Mouse (Mus musculus) gonadal fat pad, adult 2 months (tissue): ENCODE results near the gene Fstl5. TPM values are rescaled to one million over a fixed set of nuclear protein-coding genes. Genes with fewer than 3 reads are reported as not detected.
"Not testable (repeated sequence)": the region's sequence is repeated elsewhere in the genome, so short reads cannot be mapped to it uniquely, and the experiment has no call there.

ENCODE experiments used
- DNase-seq: peaks from one replicate; pipeline ENCODE4 v3.0.0-alpha.2; 2012; ENCODE audit warnings: low read depth
- polyA plus RNA-seq: library from polyadenylated mRNA; depleted of rRNA; stranded (reverse); fragments of >200 nt; gene quantifications from 2 replicates; pipeline ENCODE4 v1.2.3, GENCODE M21; 2012; rRNA removed

Gene Fstl5
- not detected in 2 replicates for polyA plus RNA-seq

DNA sequence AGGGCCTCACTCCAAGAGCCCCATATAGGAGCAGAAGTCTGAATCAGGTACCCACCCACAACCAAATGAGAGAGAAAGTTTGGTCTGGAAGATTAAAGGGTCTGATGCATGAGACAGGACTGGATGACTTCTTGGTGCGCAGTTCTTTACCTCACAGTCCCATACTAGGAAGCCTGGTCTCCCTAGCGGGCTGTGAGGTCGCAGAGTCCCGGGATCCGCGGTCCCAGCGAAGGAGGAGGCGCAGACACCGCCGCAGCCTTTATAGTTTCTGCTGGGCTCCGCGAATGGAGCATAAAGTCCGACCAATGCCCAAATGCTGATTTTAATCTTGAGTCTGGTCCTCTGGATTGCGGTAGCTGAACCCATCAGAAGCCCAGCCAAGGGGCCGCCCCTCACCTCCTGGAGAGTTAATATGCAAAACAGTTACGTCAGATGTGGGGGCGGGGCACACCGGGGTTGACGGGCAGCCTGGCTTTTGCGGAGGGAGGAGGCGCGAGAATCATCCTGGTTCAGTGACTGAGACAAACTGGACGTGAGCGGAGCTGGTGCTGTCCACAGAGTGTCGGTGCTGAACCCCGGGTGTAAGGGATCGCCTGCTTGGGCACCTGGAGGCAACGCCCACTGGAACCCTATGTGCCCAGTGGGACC, at the start of gene Fstl5:
Gene Fstl5 (plus strand): TSS at position 211 of the 648 bp plus-strand sequence.
- DNase-seq: no peak

DNA sequence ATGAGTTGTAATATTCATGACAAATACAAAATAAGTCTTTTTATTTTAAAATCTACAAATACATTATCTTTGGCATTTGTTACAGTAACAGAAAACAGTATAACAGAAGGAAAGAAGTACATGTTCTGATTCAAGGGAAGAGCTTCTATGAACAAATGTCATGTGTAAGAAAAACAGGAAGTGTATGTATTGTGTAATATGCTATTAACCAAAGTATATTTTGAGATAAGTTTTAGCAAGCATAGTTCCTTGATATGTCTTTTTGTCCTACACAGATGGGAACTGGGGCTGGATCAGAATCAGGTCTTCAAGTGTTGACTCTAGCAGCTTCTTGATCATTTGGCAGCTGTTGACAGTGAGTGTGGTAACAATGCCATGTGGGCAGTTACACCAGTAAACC, 48.5 kb upstream of the Fstl5 start:
- DNase-seq: no peak

DNA sequence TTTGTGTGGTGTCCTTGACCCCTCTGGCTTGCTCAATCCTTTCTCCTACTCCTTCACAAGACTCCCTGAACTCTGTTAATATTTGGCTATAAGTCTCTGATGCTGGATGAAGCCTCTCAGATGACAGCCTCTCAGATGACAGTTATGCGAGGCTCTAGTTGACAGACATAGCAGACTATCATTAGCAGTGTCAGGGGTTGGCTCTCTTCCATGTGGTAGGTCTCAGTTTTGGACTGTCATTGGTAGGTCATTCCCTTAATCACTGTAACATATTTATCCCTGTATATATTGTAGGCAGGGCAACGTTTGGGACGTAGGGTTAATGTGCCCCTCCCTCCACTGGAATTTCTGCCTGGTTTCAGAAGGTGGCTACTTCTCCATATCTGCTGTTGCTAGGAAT, 22.9 kb upstream of the Fstl5 start:
- no peak for DNase-seq

DNA sequence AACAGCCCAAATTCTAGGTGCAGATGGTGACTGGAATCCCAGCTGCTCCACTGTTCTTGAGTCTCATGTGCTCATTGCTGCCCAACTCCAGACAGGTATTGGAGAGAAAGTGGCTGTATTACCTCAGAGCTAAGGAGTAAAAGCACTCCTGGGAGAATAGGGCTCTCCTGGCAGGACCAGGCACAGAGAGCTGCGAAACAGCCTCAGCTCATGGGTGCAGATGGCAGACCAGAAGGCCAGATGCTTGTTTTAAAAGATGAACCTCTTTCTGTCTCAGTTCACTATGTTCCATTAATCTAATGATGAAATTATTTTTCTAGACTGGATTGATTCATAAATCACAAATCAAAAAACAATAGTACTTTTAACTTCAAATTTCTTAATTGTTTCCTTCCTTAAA, 12.1 kb upstream of the Fstl5 start:
- no peak for DNase-seq

DNA sequence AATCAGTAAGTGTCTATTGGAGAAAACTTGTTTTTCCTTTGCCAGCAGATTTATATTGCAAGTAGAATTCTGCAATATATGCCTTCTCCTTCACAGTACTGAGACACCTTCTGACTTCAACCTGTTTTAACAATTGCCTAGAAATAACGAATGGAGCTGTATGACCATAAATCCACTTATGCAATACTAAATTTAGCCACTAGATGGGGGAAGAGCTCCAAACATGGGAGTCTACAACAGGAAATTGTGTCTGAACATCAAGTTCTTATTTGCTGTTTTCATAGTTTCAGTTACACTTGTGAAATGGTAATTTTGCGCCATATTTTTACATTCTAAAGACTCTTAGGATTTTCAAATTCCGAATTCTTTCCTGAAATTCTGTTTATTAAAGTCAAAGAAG, 6.2 kb upstream of the Fstl5 start:
- DNase-seq: no peak

DNA sequence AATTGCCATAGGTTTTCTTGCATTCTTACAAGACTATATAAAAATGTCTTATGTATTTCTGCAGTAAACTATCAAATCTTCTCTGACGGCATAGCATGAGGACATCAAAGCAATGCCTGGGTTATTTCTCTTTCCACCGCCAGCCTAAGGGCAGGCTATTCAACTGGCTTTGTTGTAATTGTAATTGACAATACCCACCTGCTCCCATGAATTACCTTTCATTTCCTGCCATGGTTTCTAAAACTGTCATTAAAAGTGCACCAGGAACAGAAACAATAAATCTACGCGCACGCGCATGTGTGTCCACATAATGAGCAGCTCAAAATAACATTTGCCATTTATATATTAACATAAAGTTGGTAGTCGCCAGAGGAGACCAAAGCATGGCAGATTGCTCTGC, 1.2 kb upstream of the Fstl5 start:
- DNase-seq: no peak

DNA sequence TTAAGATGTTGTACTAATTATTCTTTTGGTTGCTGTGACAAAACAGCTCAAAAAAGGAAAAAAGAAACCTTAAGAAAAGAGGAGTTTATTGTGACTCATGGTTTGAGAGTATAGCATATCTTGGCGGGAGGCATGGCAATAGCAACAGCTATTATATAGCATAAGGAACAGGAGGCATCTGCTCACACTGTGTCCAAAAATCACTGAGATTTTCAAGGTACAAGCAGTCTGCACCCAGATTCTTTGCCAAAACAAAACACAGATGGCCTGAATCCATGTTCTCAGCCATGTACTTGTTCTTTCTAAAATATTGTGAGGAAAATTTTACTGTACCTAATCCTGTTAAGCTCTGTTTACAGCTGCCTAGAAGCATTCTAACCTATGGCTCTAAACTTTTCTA, 66.4 kb downstream of the Fstl5 start:
- DNase-seq: no peak

DNA sequence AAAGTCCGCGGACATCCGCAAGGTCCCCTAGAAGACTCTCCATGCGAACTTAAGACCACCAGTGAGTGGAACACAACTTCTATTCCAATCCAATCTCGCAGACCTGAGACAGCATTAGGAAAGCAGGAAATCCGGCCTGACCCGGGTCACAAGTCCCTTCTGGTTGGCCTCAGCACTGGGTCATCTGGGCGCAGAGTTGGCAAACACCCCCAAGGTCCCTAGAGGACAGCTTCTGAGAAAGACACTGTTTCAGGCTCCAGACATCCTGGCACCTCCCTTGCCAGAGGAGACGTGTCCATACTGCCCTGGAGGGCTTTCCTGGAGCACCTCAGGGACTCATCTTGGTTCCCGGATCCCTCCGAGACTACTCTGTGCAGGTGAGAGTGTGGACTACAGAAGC, 73.8 kb downstream of the Fstl5 start:
- no peak for DNase-seq

DNA sequence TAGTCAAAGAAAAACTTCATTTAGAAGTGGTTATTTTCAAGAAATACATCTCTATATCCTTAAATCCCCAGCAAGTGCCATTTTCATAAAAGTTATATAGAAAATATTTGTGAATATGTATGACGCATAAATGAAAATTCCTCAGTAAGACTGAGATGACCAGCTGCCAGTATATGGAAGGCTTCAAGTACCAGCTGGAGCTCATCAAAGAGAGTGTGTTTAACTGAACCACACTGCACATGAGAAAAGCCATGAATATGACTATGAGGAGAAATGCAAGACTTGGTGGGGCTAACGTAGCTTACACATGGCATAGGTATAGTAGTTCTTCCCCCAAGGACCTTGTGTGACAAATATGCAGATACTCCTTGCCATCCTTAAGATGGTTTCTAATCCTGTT, 164.8 kb downstream of the Fstl5 start:
- DNase-seq: no peak

DNA sequence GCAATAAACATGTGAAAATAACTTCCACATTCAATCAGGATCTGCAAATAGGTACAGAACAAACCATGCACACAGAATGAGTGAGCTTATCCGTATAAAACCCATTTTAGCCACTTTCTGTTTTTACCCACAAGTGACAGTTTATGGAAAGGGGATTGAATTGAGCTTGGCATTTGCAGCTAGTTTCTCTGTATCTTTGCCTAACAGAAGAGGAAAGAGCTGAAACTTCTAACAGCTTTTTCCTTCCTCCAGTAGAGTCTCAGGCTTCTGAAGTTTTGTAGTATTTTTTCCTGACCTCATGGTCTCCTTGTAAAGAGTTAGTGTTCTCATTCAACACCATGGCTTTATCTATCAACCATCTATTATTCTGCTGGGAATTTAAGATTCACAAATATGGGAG, 177.3 kb downstream of the Fstl5 start:
- DNase-seq: no peak

DNA sequence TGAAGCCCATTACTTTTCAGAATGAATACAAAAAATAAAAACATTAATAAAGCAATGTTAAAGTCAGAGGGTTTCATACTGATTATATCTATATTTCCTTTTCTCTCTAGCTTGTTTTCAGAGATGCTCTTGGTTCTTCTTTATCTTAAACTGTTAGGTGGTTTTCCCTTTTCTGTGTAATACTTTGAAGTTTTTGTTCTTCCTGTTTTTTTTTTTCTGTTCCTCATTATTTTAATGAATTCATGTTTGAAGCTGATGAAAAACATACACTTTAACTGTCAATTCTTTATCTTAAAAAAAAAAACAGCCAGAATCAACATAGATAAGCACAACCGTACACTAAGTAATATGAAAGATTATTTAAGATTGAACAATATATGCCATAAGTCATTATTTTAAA, 218.9 kb downstream of the Fstl5 start:
- DNase-seq: no peak

DNA sequence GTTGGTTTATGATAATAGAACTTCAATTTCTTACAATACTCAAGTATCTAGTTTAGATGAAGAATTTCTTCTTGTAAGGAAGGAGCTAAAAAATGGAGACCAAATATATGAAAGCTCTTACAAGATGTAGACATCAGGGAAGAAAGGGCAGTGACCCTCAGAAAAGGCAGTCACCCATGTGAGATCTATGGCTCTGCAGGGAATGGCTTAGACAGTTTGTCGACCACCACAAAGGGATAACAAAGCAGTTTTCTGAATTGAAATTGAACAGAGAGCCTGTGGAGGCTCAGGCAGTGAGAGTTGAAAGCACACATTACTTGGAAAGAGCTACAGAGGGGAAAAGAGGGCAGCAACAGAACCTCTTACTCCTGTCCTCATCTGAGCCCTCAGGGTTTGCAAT, 220.3 kb downstream of the Fstl5 start:
- DNase-seq: no peak

DNA sequence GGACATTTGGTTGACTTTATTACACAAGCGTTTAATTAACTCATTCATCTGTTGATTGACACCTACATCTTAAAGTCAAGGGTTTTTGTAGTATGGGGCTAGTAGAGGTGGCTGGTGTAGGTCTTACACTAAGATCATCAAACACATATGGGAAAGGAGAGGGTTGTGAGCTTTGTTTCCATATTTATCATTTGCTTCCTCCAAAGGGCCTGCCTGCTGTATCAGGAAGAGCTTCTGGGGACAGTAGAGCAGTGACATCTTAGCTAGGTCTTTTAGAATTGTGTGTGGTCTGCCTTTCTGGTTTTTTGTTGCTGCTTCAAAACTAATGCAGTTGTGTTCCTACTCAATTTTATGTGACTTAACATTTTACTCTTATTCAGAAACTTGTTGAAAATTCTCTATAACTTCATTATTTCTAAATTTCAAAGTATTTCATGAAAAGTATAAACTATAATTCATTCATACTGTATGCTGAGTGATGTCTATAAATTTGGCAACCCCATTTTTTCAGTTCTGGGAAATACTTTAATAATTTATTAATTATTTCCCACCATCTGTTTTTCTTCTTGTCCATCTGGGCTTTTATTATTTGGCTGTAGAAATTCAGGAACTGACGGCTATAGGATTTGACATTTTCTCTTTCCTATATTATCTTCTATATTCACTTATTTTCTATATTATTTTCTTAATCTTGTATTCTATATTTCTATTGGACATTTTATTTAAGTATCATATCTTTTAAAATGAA, 227.1 kb downstream of the Fstl5 start:
- DNase-seq: no peak

DNA sequence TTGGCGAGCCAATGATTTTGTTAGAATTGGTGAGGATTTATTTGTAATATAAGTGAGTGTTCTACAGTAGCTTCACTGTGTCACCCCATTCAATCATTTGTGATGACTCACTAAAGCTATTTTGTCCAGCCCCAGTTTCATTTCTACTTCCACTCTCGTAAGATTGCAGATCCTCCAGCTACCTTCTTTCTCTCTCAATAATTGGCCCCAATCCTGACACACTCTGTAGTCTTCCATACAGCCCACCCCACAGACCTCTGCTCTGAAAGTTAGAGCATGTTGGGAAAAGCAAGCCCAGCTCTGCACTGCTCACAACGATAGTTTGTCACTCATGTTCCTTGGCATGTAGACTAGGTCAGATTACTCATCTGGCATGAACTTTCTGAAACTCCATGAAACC, 242.9 kb downstream of the Fstl5 start:
- no peak for DNase-seq

DNA sequence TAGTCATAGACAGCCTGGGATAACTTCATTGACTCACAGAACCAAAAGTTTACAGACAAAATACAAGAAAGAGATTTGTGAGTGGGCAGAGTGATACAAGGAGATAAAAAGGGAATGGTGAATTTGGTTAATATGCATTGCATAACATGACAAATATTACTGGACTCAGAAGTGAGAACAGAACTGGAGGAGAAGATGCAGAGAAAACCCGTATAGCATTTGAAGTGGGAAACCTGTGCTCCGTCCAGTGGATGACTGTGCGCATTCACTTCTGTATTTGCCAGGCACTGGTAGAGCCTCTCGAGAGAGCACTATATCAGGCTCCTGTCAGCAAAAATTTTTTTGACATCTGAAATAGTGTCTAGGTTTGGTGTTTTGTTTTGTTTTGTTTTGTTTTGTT, 245.5 kb downstream of the Fstl5 start:
- no peak for DNase-seq

DNA sequence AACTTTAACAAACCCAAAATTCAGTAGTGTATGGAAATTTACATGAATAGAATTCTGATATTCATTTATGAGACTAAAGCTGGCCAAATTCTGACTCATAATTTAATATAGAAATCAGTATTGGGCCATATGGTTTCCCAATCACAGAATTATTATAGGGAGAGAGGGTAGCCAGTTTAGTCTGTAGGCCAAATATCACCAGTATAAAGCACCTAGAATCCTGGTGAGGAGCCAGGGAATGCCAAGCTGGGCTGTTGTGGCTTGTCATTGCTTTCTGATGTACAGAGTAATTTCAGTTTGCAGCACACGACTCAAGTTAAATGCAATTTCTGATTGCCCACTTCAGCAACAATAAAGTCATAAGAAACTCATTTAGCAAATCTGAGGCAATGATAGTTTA, 248.4 kb downstream of the Fstl5 start:
- no peak for DNase-seq

DNA sequence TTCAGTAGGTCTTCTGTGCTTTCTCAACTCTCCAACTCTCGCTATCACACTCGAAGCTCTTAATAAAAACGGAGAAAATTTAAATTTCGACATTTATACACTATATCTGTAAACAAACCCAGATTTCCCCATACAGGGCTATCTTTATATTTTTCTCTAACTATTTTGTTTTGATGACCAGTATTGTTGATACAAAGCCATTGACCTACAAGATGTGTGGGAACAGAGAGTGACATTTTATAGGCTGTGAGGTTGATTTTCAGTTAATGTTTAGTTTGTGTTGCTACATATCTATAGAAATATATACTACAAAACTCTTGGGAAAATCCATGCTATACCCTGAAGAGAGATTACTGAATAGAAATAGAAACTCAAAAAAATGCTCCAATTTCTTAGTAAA, 262.9 kb downstream of the Fstl5 start:
- no peak for DNase-seq

DNA sequence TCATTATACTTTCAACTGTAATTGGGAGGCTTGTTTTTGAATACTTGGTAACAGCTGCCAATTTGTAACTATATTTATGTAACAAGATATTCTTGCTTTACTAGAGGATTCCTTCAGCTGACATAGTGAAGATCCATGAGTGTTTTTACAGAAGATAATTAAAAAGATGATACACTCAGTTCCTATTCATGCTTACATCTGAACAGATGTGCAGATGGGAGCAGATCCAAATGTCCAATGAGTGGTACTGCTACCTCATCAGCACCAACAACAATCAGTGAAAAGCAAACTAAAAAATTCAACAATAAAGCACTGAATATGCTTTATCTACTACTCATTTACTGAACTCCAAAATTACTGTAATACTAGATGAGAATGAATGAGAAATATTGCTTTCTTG, 292.9 kb downstream of the Fstl5 start:
- DNase-seq: no peak

DNA sequence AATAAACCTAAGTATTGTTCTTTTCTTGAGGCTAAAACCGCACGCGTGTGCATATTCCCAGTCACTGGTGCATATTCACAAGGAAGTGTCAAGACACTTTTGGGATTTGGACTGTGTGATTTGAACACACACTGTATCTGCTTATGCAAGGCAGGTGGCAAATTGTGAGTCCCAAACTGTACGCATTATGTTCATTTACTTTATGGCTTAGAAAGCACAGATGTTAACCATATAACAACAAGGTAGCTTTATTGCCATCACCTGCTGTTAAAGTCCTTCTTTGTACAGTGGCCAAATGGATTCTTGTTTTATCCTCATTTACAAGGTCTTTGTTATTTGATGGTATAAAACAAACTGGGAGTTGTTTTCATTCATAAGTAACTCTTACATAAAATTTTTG, 295.8 kb downstream of the Fstl5 start:
- no peak for DNase-seq

DNA sequence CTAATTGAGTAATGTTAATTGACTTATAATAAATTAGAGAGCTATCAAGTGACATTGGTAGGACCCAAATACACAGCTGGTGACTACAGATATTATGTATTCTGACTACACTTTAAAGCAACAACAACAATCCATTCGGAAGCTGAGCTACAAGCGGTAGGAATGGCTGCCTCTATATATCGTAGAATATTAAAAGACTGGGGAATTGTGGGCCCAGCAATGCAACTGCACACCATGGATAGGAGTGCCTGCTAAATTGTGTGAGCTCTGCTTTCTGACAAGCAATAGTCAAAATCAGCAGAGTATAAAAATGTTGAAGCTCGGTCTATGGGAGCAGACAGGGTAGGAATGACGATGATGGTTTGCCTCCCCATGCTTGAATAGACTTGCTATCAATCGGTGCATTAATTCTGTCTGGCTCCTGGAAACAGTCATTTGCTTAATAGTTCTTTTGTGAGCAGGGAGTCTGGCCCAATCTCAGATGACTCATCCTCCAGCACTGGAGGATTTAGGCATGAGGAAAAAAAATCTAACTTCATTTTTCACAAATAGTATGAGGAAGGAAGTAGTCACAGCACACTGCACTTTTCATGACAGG, 354.8 kb downstream of the Fstl5 start:
- DNase-seq: no peak

DNA sequence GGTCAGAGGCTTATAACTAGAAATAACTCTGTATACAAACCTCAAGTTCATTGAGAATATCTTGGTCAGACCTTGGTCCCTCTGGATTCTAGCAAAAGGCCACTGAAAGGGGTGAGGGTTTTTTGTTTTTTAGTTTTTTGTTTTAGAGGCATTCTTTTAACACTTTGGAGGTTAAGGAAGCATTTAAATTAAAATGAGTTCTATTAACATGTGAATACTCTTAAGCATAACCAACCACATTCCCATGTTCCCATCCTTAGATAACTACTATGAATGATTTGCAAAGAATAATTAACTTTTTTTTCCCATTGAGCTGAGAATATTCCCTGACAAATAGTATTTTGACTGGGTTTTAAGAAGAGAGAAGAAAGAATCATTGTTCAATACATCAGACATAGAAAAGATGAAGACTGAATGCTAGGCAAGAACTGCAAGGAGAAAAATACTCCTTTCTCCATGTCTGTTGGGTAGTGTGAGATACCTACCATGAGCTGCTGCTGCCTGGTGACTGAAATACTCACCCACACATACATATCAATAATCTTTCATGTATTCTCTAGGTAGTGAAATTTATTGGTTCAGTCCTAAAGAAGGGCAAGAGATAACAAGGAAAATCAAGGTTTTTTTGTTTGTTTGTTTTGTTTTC, 393.3 kb downstream of the Fstl5 start:
- no peak for DNase-seq

DNA sequence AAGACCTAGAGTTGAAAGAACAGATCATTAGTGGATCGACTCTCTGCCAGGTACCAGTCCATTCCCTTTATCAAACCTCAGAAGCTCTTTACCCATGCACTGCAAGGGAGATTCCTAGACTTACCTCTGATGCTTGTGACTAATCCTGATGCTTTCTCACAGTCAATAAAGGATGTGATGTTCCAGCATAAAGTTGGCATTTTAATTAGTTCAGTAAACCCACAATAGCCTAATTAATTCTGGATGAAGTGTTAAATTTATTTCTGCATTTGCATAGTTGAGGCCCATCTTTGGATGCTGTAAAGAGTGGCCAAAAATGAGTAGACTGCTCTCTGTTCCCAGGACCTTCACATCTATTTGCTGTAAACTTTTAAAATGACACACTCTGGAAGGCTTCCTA, 394.1 kb downstream of the Fstl5 start:
- no peak for DNase-seq

DNA sequence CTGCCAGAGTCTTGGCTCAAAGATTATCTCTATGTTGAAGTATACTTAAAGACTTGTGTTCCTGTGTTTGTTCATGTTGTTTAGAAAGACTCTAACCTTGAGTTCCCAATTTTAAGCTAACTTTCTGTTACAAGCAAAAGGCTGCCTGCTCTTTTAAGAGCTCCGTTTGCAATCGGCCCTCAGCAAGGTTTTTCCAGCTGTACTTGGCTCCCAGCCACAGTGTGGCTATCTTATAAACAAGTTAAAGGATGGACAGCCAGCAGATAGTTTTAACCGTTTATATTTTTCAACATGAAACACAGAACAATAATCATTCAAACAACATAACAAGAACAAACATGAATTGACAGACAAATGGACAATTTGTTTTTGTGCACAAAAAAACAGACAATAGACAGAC, 433.8 kb downstream of the Fstl5 start:
- not testable (repeated sequence) for DNase-seq
